Mouse (Mus musculus) limb, embryonic 12.5 days (tissue): ENCODE measurements around the gene Ski. TPM values are rescaled to one million over a fixed set of nuclear protein-coding genes. Genes with fewer than 3 reads are reported as not detected.

Source experiments
- ATAC-seq: fragments of 200-750 bp; cut with Nextera tagmentation; 2 replicates; pipeline ENCODE4 v1.8.0; 2017; ENCODE audit warnings: low read depth, moderate TSS enrichment; ENCODE audit not compliant: insufficient number of reproducible peaks, insufficient read depth, low FRiP score, low TSS enrichment
- H3K27ac ChIP-seq: fragments of 300-500 bp; sonication (generic); 2 replicates; pipeline ENCODE4 v1.5.1; 2016; ENCODE audit warnings: mild to moderate bottlenecking, moderate library complexity
- H3K27me3 ChIP-seq: fragments of 300-500 bp; sonication (generic); 2 replicates; pipeline ENCODE4 v1.6.1; 2016; ENCODE audit warnings: mild to moderate bottlenecking, moderate library complexity
- H3K36me3 ChIP-seq: fragments of 300-500 bp; sonication (generic); 2 replicates; pipeline ENCODE4 v1.6.1; 2016; ENCODE audit warnings: mild to moderate bottlenecking, moderate library complexity
- H3K4me1 ChIP-seq: fragments of 300-500 bp; sonication (generic); replicated peaks from 2 replicates; pipeline ENCODE4 v1.6.1; 2016
- H3K4me2 ChIP-seq: fragments of 300-500 bp; sonication (generic); 2 replicates; pipeline ENCODE4 v1.6.1; 2016; ENCODE audit warnings: mild to moderate bottlenecking, moderate library complexity
- H3K4me3 ChIP-seq: fragments of 300-500 bp; sonication (generic); replicated peaks from 2 replicates; pipeline ENCODE4 v1.5.1; 2016; ENCODE audit warnings: mild to moderate bottlenecking
- H3K9ac ChIP-seq: fragments of 300-500 bp; sonication (generic); replicated peaks from 2 replicates; pipeline ENCODE4 v1.6.1; 2016; ENCODE audit warnings: mild to moderate bottlenecking, moderate library complexity
- H3K9me3 ChIP-seq: fragments of 300-500 bp; sonication (generic); 2 replicates; pipeline ENCODE4 v1.6.1; 2016; ENCODE audit warnings: mild to moderate bottlenecking, moderate library complexity
- WGBS: fragments of 180-500 bp; shearing (Covaris S2); methylation state at CpG from one replicate; pipeline ENCODE4 v1.1.7; 2016; 5-methylcytosine and 5-hydroxymethylcytosine counted together
- polyA plus RNA-seq: library from polyadenylated mRNA; unstranded; fragments of >200 nt; fragmentation: Nextera tagmentation; extraction: Ambion mirVana; gene quantifications from 2 replicates; pipeline ENCODE4 v1.2.1, GENCODE M21; 2016

Gene Ski
- polyA plus RNA-seq, 1 experiment from 2014 or later, result 18.8 TPM

DNA sequence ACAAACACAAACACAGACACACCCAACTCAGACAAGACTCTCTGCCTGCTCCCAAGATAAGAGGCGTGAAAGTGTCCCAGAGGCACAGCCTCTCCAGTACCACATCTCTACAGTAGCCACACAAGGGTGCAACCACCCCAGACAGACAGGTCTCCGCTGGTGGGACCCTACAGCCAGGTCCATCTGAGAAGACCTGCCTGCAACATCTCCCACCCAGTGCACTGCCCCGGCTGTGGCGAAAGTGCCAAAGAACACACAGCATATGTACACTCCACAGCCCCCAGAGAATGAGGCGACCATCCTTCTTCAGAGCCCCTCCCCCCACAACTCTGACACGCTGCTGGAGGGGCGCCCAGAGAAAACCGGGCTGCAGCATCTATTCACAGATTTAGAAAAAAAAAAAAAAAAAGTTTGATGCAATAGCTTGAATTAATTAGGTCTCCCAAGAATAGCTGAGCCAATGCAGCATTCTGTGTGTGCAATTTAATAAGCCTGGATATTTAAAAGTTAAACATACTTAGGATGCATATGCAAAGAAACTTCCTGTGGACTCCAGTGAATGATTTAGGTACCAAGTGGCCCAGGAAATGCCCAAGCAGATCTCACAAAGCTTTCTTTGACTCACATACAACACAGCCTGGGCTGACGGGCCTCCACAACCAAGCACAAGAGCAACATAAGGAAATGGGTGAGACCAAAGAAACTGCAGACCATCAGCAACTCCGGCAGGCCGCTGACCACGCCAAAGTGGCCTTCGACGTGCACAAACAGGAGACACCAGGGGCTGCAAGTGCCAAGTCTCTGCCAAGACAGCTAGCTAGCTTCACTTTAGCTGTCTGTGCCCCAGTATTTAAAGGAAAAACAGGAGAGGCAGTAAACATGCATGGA is 1.9 kb downstream of the Ski start:
- Histone ChIP-seq H3K36me3 (peaks cover 8% of the 10 kb centered on the region; the same call in 1 of the 2 replicates), H3K9me3 (no peaks in the 10 kb centered on the region), H3K9ac (peak overlapping the region; percentile 97), H3K4me1 (peaks cover 65% of the 10 kb centered on the region), H3K27ac (no peak overlapping the region), H3K27me3 (no peaks in the 10 kb centered on the region), H3K4me3 (peak overlapping the region; percentile 96), H3K4me2 (peak overlapping the region; percentile 99)
- no peak for ATAC-seq
- WGBS, result 12% methylated on average over 14 of the region's 14 CpGs

- Histone ChIP-seq H3K36me3 (peaks cover 8% of the 10 kb centered on the region; the same call in 1 of the 2 replicates), H3K4me3 (peak overlapping the region; percentile 96), H3K9me3 (no peaks in the 10 kb centered on the region), H3K27me3 (no peaks in the 10 kb centered on the region), H3K4me2 (peak overlapping the region; percentile 99), H3K4me1 (peaks cover 74% of the 10 kb centered on the region), H3K27ac (peak overlapping the region; percentile 5; the same call in 1 of the 2 replicates), H3K9ac (peak overlapping the region; percentile 97)
- WGBS, result 63% methylated on average over 12 of the region's 12 CpGs
- no peak for ATAC-seq
Observed at GRCm38 (mm10) chr4:155219271-155220212, 2.9 kb downstream of the Ski start.

DNA sequence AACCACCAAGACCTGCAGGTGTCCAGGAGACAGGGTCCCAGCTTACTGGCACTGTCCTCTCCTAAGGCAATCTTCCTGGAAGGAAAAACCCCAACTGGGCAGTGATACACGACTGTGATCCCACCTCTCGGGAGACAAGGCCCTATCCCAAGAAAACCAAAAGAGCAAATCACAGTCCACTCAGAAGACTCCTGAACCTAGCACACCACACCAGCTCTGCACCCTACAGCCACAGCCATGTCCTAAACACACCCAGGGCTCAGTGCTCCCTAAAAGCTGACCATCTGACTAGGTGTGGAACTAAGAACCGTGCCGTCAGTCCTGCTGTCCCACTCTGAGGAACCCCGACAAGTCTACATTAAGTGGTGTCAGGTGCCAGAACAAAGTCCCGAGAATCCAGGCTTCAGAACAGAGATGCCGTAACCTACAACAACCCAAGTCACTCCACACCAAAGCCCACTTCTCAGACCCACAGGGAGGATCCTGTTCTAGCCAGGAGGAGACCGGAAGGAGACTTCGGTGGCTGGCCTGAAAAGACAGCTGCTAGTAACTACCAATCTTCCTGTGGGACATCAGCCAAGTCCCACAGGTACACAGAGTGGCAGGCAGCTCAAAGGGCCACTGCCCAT is 4.2 kb downstream of the Ski start:
- peaks cover 80% of the 10 kb centered on the region for H3K4me1 ChIP-seq
- peak overlapping the region; percentile 96 for H3K4me3 ChIP-seq
- no peaks in the 10 kb centered on the region for H3K27me3 ChIP-seq
- no peaks in the 10 kb centered on the region for H3K9me3 ChIP-seq
- 75% methylated on average over 9 of the region's 9 CpGs for WGBS
- peak overlapping the region; percentile 45; the same call in 1 of the 2 replicates for H3K27ac ChIP-seq
- ATAC-seq, result no peak
- 0 out of 2 replicates have a peak overlapping the region, but pooled peaks have one; percentile 97 for H3K9ac ChIP-seq
- H3K4me2 ChIP-seq, result peak overlapping the region; percentile 99
- peaks cover 8% of the 10 kb centered on the region; the same call in 1 of the 2 replicates for H3K36me3 ChIP-seq

GRCm38 (mm10) chr4:155217241-155218103 is 4.9 kb downstream of the Ski start:
- H3K27ac ChIP-seq, result peak overlapping the region; percentile 45; the same call in 1 of the 2 replicates
- peaks cover 12% of the 10 kb centered on the region; the same call in 1 of the 2 replicates for H3K36me3 ChIP-seq
- WGBS, result 37% methylated on average over 12 of the region's 12 CpGs
- H3K4me2 ChIP-seq, result peak overlapping the region; percentile 99
- H3K4me1 ChIP-seq, result peaks cover 87% of the 10 kb centered on the region
- peak overlapping the region; percentile 96 for H3K4me3 ChIP-seq
- no peak overlapping the region for H3K9ac ChIP-seq
- no peaks in the 10 kb centered on the region for H3K9me3 ChIP-seq
- H3K27me3 ChIP-seq, result no peaks in the 10 kb centered on the region
- no peak for ATAC-seq

- H3K9ac ChIP-seq, result no peak overlapping the region
- 66% methylated on average over 12 of the region's 12 CpGs for WGBS
- H3K9me3 ChIP-seq, result no peaks in the 10 kb centered on the region
- peaks cover 24% of the 10 kb centered on the region for H3K36me3 ChIP-seq
- H3K4me2 ChIP-seq, result peak overlapping the region; percentile 99
- H3K4me1 ChIP-seq, result peaks cover 88% of the 10 kb centered on the region
- H3K27ac ChIP-seq, result peak overlapping the region; percentile 53; the same call in 1 of the 2 replicates
- no peaks in the 10 kb centered on the region for H3K27me3 ChIP-seq
- H3K4me3 ChIP-seq, result no peak overlapping the region
- no peak for ATAC-seq
Observed at GRCm38 (mm10) chr4:155215773-155216630, 6.4 kb downstream of the Ski start.

- H3K27ac ChIP-seq, result no peak overlapping the region
- H3K9ac ChIP-seq, result no peak overlapping the region
- peak overlapping the region; percentile 28 for H3K4me2 ChIP-seq
- WGBS, result 57% methylated on average over 9 of the region's 9 CpGs
- peaks cover 80% of the 10 kb centered on the region for H3K4me1 ChIP-seq
- no peaks in the 10 kb centered on the region for H3K27me3 ChIP-seq
- ATAC-seq, result no peak
- no peaks in the 10 kb centered on the region for H3K9me3 ChIP-seq
- H3K4me3 ChIP-seq, result no peak overlapping the region
- H3K36me3 ChIP-seq, result peaks cover 31% of the 10 kb centered on the region
Observed at GRCm38 (mm10) chr4:155215203-155215602, 7.2 kb downstream of the Ski start.

GRCm38 (mm10) chr4:155214793-155215192 is 7.6 kb downstream of the Ski start:
- WGBS, result 70% methylated on average over 10 of the region's 10 CpGs
- H3K27ac ChIP-seq, result no peak overlapping the region
- H3K9ac ChIP-seq, result no peak overlapping the region
- peaks cover 31% of the 10 kb centered on the region for H3K36me3 ChIP-seq
- no peaks in the 10 kb centered on the region for H3K9me3 ChIP-seq
- H3K27me3 ChIP-seq, result no peaks in the 10 kb centered on the region
- no peak for ATAC-seq
- peaks cover 76% of the 10 kb centered on the region for H3K4me1 ChIP-seq
- no peak overlapping the region for H3K4me3 ChIP-seq
- H3K4me2 ChIP-seq, result peak overlapping the region; percentile 28

- H3K4me3 ChIP-seq, result no peak overlapping the region
- no peak overlapping the region for H3K4me2 ChIP-seq
- ATAC-seq, result no peak
- H3K9ac ChIP-seq, result peak overlapping the region; percentile 31; the same call in 1 of the 2 replicates
- WGBS, result 76% methylated on average over 6 of the region's 6 CpGs
- H3K9me3 ChIP-seq, result no peaks in the 10 kb centered on the region
- no peaks in the 10 kb centered on the region for H3K27me3 ChIP-seq
- H3K27ac ChIP-seq, result no peak overlapping the region
- peaks cover 76% of the 10 kb centered on the region for H3K4me1 ChIP-seq
- H3K36me3 ChIP-seq, result peaks cover 31% of the 10 kb centered on the region
Observed at GRCm38 (mm10) chr4:155214188-155214587, 8.2 kb downstream of the Ski start.

DNA sequence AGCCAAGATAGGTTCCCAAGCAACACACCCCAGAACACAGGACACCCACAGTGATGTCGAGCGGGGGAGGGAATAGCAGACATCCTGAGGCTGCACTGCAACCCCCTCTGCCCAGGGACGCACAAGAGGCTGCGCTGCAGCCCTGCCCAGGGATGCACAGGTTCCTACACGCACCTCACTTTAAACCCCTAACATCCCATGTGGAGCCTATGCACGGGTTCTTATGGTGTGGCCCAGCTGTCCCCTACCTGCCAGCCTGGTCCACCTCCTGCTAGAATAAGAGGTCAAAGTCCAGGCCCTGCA is 8.7 kb downstream of the Ski start:
- no peaks in the 10 kb centered on the region for H3K9me3 ChIP-seq
- ATAC-seq, result no peak
- H3K27ac ChIP-seq, result no peak overlapping the region
- 0 out of 2 replicates have a peak overlapping the region, but pooled peaks have one; percentile 31 for H3K9ac ChIP-seq
- no peaks in the 10 kb centered on the region for H3K27me3 ChIP-seq
- no peak overlapping the region for H3K4me2 ChIP-seq
- WGBS, result 81% methylated on average over 6 of the region's 6 CpGs
- peaks cover 76% of the 10 kb centered on the region for H3K4me1 ChIP-seq
- H3K36me3 ChIP-seq, result peaks cover 31% of the 10 kb centered on the region
- no peak overlapping the region for H3K4me3 ChIP-seq
